Mouse (Mus musculus) kidney, embryonic 14.5 days (tissue): ENCODE results near the gene Csgalnact2. TPM values are rescaled to one million over a fixed set of nuclear protein-coding genes. Genes with fewer than 3 reads are reported as not detected.

Experiments
- ATAC-seq: fragments of 200-750 bp; cut with Nextera tagmentation; 2 replicates; pipeline ENCODE4 v1.8.0; 2017; ENCODE audit warnings: moderate number of reproducible peaks, mild to moderate bottlenecking, moderate TSS enrichment, moderate library complexity; ENCODE audit not compliant: low FRiP score, low TSS enrichment
- H3K27ac ChIP-seq: fragments of 300-500 bp; sonication (generic); 2 replicates; pipeline ENCODE4 v1.5.1; 2014; ENCODE audit warnings: low read depth, mild to moderate bottlenecking, low read length, moderate library complexity, mixed read lengths
- H3K27me3 ChIP-seq: fragments of 300-500 bp; sonication (generic); 2 replicates; pipeline ENCODE4 v1.6.1; 2014; ENCODE audit warnings: mild to moderate bottlenecking, low read length; ENCODE audit not compliant: control insufficient read depth, insufficient read depth
- H3K36me3 ChIP-seq: fragments of 300-500 bp; sonication (generic); 2 replicates; pipeline ENCODE4 v1.6.1; 2014; ENCODE audit warnings: low read length, mixed read lengths; ENCODE audit not compliant: control insufficient read depth, insufficient read depth
- H3K4me1 ChIP-seq: fragments of 300-500 bp; sonication (generic); 2 replicates; pipeline ENCODE4 v1.6.1; 2014; ENCODE audit warnings: low read length, mixed read lengths; ENCODE audit not compliant: control insufficient read depth, insufficient read depth
- H3K4me2 ChIP-seq: fragments of 300-500 bp; sonication (generic); replicated peaks from 2 replicates; pipeline ENCODE4 v1.6.1; 2014; ENCODE audit warnings: low read depth, mild to moderate bottlenecking, low read length
- H3K4me3 ChIP-seq: fragments of 300-500 bp; sonication (generic); 2 replicates; pipeline ENCODE4 v1.5.1; 2014; ENCODE audit warnings: mild to moderate bottlenecking, low read length
- H3K9ac ChIP-seq: fragments of 300-500 bp; sonication (generic); 2 replicates; pipeline ENCODE4 v1.6.1; 2014; ENCODE audit warnings: low read depth, mild to moderate bottlenecking, low read length, moderate library complexity
- H3K9me3 ChIP-seq: fragments of 300-500 bp; sonication (generic); 2 replicates; pipeline ENCODE4 v1.6.1; 2016; ENCODE audit warnings: low read length; ENCODE audit not compliant: control insufficient read depth
- WGBS: fragments of 180-500 bp; shearing (Covaris S2); extraction: QIAGEN DNeasy Blood & Tissue Kit; methylation state at CpG from one replicate; pipeline ENCODE4 v1.1.7; 2014; 5-methylcytosine and 5-hydroxymethylcytosine counted together
- polyA plus RNA-seq: library from polyadenylated mRNA; unstranded; fragments of >200 nt; fragmentation: Nextera tagmentation; extraction: Ambion mirVana; gene quantifications from 2 replicates; pipeline ENCODE4 v1.2.1, GENCODE M21; 2014

The Csgalnact2 gene
- polyA plus RNA-seq, 1 experiment from 2014 or later, result 18.4 TPM

DNA sequence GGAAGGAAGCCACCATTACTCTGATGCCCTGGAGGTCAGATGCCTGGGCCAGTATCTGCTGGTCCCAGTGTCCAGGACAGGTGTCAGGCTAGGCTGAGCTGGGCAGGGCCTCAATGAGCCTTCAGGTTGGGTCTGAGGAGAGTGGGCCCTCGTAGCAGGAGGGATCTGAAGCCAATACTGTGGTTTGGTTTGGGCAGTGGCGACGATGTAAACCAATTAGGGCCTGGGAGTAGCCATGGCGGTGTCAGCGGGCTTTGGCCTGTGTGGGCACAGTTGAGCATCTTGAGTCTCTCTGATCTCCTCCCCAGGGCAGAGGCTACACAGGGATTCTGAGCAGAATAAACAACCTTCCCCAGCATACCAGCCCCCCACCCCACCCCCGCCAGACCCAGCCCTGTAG is 55.3 kb downstream of the Csgalnact2 start:
- 76% methylated on average over 6 of the region's 6 CpGs for WGBS
- Histone ChIP-seq H3K27me3 (0 out of 2 replicates have a peak, but pooled peaks cover 2% of the 10 kb centered on the region), H3K4me2 (no peak overlapping the region), H3K27ac (no peak overlapping the region), H3K9me3 (no peaks in the 10 kb centered on the region), H3K4me3 (no peak overlapping the region), H3K9ac (no peak overlapping the region), H3K4me1 (no peaks in the 10 kb centered on the region), H3K36me3 (no peaks in the 10 kb centered on the region)
- 0 out of 2 replicates have a peak, but pooled peaks have one; percentile 52 for ATAC-seq

DNA sequence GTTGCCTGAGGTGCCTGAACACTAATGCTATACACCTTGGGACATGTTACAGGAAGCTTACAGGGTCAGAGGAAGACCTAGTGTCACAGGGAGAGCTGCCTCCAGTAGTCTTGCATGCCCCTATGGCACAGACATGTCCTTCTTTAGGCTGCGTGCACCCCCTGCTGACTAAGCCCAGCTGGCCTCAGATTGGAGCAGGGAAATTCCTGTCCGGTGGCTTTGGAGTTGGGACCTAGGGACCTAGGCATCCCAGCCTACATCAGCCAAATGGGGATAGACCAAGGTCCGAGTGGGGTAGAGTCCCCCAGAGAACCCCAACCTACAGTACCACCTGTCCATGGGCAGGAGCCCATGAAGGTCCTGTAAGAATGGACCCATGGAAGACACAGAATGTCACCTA is 56.6 kb downstream of the Csgalnact2 start:
- H3K4me3 ChIP-seq, result no peak overlapping the region
- no peak for ATAC-seq
- no peaks in the 10 kb centered on the region for H3K9me3 ChIP-seq
- H3K27me3 ChIP-seq, result 0 out of 2 replicates have a peak, but pooled peaks cover 2% of the 10 kb centered on the region
- H3K36me3 ChIP-seq, result no peaks in the 10 kb centered on the region
- 86% methylated on average over 3 of the region's 3 CpGs for WGBS
- H3K27ac ChIP-seq, result no peak overlapping the region
- H3K4me1 ChIP-seq, result no peaks in the 10 kb centered on the region
- no peak overlapping the region for H3K4me2 ChIP-seq
- H3K9ac ChIP-seq, result no peak overlapping the region

DNA sequence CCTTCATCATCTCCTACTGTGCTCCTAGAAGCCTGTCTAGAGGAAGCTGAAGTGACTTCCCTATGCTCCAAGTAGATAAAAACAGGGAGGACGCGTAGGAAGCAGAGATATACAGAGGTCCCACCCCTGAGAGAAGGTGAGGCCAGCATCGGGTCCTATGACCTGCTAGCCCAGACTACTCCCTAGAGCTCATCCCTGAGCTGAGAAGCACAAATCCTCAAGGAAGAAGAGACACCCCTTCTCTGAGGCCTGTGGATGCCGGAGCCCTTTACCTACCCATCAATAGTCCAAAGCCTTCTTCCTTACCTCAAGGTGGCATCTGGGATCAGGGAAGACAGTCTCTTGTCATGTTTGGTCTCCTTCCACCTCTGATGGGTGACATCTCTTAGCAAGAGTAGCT is 58.2 kb downstream of the Csgalnact2 start:
- ATAC-seq, result no peak
- H3K4me3 ChIP-seq, result no peak overlapping the region
- no peak overlapping the region for H3K4me2 ChIP-seq
- no peak overlapping the region for H3K27ac ChIP-seq
- no peaks in the 10 kb centered on the region for H3K9me3 ChIP-seq
- H3K4me1 ChIP-seq, result no peaks in the 10 kb centered on the region
- 92% methylated on average over 4 of the region's 4 CpGs for WGBS
- 0 out of 2 replicates have a peak, but pooled peaks cover 2% of the 10 kb centered on the region for H3K27me3 ChIP-seq
- H3K9ac ChIP-seq, result no peak overlapping the region
- no peaks in the 10 kb centered on the region for H3K36me3 ChIP-seq

DNA sequence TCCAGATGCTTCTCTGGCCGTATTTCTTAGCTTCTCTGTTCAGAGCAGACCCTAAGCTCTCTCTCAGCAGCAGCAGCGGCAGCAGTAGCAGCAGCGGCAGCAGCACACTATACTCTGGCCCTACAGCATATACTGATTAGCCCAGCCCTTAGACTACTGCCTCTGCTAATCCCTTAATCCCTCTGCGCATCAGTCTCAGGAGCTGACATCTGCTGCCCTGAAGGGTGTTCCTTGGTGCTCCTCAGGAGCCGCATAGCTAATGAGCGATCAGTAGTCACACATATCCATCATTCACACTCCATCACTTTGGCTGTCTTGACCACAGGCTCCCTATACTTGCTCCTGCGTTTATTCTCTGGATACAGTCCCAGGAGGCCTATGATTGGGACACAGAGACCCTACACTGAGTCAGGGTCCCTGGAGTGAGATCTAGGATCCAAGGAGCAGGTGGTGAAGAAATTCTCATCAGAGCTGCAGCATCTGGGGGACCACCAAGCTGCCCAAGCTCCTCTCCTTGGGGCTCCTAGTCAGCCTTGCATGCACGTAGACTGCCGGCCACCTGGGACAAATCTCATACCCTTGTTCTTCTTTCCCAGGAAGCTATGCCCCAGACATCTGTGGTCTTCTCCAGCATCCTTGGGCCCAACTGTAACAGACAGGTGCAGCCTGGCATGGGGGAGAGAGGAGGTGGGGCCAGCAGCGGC is 59.0 kb downstream of the Csgalnact2 start:
- Histone ChIP-seq H3K27ac (no peak overlapping the region), H3K4me2 (no peak overlapping the region)
- 81% methylated on average over 10 of the region's 10 CpGs for WGBS

DNA sequence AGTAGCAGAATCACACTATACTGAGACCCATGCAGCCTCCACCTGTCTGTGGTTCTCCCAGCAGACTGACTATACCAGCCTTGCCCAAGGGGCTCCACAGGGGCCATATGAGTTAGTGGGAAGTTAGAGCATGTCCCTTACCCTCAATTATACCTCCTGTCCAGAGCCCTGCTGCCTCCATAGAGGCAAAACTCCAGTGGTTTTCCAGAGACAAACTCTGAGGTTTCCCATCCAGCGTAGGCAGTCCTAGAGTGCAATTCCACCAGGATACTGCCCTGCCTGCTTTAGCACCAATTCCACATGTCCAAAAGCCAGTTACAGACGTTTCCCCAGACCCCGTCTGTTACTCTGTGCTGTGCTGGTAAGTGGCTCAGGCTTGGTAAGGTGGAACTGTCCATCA is 59.6 kb downstream of the Csgalnact2 start:
- no peak for ATAC-seq
- 71% methylated on average over 3 of the region's 3 CpGs for WGBS
- H3K9me3 ChIP-seq, result no peaks in the 10 kb centered on the region
- H3K27ac ChIP-seq, result no peak overlapping the region
- peaks cover 4% of the 10 kb centered on the region; the same call in 1 of the 2 replicates for H3K4me1 ChIP-seq
- no peak overlapping the region for H3K9ac ChIP-seq
- H3K36me3 ChIP-seq, result no peaks in the 10 kb centered on the region
- no peak overlapping the region for H3K4me3 ChIP-seq
- H3K27me3 ChIP-seq, result 0 out of 2 replicates have a peak, but pooled peaks cover 2% of the 10 kb centered on the region
- no peak overlapping the region for H3K4me2 ChIP-seq

More for the DNA sequence above, 59.0 kb downstream of the Csgalnact2 start:
- ATAC-seq, result no peak
- Histone ChIP-seq H3K9me3 (no peaks in the 10 kb centered on the region), H3K4me1 (no peaks in the 10 kb centered on the region), H3K4me3 (no peak overlapping the region), H3K9ac (no peak overlapping the region), H3K36me3 (no peaks in the 10 kb centered on the region), H3K27me3 (0 out of 2 replicates have a peak, but pooled peaks cover 2% of the 10 kb centered on the region)

DNA sequence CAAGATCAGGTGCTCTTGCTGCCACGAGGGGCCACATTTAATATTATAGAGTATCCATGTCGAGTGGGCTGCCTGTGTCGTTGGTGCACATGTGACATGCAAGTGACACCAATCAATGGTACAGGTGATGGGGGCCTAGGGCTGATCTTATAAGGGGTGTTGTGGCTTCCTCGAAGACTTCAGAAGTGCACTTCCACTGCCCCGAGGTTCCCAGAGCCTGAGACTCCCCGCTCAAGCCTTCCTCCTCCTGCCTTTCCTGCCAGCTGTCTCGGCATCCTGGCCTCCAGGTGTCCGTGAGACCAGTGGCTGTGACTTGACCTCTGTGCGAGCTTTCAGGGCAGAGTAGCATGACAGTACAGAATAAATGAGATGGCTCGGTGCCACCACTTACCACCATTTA is 60.2 kb downstream of the Csgalnact2 start:
- WGBS, result 60% methylated on average over 10 of the region's 10 CpGs
- Histone ChIP-seq H3K9me3 (no peaks in the 10 kb centered on the region), H3K27me3 (0 out of 2 replicates have a peak, but pooled peaks cover 2% of the 10 kb centered on the region), H3K4me1 (peaks cover 9% of the 10 kb centered on the region; the same call in 1 of the 2 replicates), H3K36me3 (no peaks in the 10 kb centered on the region), H3K27ac (no peak overlapping the region), H3K4me2 (no peak overlapping the region), H3K9ac (no peak overlapping the region), H3K4me3 (no peak overlapping the region)
- ATAC-seq, result no peak

DNA sequence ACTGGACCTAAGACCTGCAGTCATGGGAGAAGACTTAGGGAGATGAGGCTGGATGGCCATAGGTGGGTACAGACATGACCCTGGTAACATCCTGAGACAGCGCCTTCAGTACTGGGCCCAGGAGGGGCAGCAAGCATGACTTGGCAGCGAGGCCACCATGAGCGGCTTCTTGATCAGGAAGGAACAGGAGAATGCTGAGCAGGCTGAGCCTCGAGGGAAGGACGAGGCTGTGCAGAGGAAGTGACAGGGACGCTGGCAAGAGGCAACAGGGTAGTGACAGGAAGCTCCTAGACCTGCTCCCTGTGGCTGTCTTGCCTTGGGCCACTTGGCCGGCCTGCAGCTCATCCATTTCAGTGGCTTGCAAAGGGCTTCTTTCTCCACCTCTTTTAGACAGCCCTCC is 61.5 kb downstream of the Csgalnact2 start:
- Histone ChIP-seq H3K4me1 (peaks cover 9% of the 10 kb centered on the region; the same call in 1 of the 2 replicates), H3K9me3 (no peaks in the 10 kb centered on the region), H3K4me2 (no peak overlapping the region), H3K9ac (no peak overlapping the region), H3K36me3 (no peaks in the 10 kb centered on the region), H3K27me3 (0 out of 2 replicates have a peak, but pooled peaks cover 2% of the 10 kb centered on the region), H3K4me3 (no peak overlapping the region), H3K27ac (no peak overlapping the region)
- 66% methylated on average over 7 of the region's 7 CpGs for WGBS
- ATAC-seq, result no peak

DNA sequence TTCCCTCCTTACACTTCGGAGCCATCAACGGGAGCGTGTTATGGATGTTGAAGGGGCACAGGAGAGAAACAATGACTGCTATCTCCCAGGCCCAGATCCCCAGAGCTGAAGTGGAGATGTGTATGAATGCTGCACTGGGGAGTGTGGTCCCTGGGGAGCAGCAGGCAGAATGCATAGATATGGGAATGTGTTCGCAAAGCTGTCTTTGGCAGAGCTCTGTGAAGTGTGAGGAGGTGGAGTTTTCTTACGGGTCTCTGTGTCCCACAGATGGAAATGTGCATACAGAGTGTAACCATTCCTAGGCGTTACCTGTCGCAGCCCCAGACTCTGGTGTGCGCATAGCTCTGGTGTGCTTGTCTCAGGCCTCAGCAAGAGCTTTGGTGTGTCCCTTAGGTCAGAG is 62.2 kb downstream of the Csgalnact2 start:
- H3K27ac ChIP-seq, result no peak overlapping the region
- ATAC-seq, result no peak
- H3K4me2 ChIP-seq, result no peak overlapping the region
- 0 out of 2 replicates have a peak, but pooled peaks cover 2% of the 10 kb centered on the region for H3K27me3 ChIP-seq
- 84% methylated on average over 8 of the region's 8 CpGs for WGBS
- H3K4me3 ChIP-seq, result no peak overlapping the region
- no peak overlapping the region for H3K9ac ChIP-seq
- H3K36me3 ChIP-seq, result no peaks in the 10 kb centered on the region
- peaks cover 9% of the 10 kb centered on the region; the same call in 1 of the 2 replicates for H3K4me1 ChIP-seq
- no peaks in the 10 kb centered on the region for H3K9me3 ChIP-seq

DNA sequence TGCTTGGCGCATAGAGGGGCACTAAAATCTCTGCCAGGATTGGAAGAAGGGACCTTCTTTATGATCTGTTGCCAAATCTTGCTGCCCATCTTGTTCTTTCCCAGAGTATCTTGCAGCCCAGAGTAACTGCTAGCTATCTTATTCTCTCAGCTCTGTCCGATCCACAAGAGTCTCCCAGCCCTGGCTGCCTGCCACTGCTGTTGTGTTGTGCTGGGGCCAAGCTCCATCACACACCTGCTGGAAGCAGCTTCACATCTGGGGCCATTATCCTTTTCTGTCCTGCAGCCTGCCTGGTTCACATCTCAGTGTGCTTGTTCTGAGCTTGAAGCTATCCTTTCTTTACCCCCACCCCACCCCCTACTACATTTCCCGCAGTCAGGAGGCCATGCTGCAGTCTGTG is 62.7 kb downstream of the Csgalnact2 start:
- Histone ChIP-seq H3K4me1 (peaks cover 9% of the 10 kb centered on the region; the same call in 1 of the 2 replicates), H3K9me3 (no peaks in the 10 kb centered on the region), H3K4me3 (no peak overlapping the region), H3K27me3 (0 out of 2 replicates have a peak, but pooled peaks cover 2% of the 10 kb centered on the region), H3K4me2 (no peak overlapping the region), H3K27ac (no peak overlapping the region), H3K36me3 (no peaks in the 10 kb centered on the region), H3K9ac (no peak overlapping the region)
- no peak for ATAC-seq
- 86% methylated on average over 3 of the region's 3 CpGs for WGBS
